Mouse (Mus musculus): ENCODE measurements around the gene Zfp639. TPM values are rescaled to one million over a fixed set of nuclear protein-coding genes. Genes with fewer than 3 reads are reported as not detected.

Gene Zfp639
- polyA plus RNA-seq, 1 experiment: 62.1 TPM

GRCm38 (mm10) chr3:32496711-32497070, 13.4 kb upstream of the Zfp639 start:
- no peak for TF ChIP-seq CTCF (IDR thresholded peaks at IDR 0.05; ENCODE audit: borderline replicate concordance, insufficient read depth, low read length)
- TF ChIP-seq POLR2A (IDR thresholded peaks at IDR 0.05; ENCODE audit: low read depth, low read length): no peak
- Histone ChIP-seq H3K27ac (ENCODE audit: insufficient read depth, low read length) (peak overlapping the region; percentile 78), H3K4me3 (ENCODE audit: insufficient read depth, low read length) (no peak overlapping the region), H3K4me1 (ENCODE audit: control insufficient read depth, insufficient read depth, low read length) (peaks cover 14% of the 10 kb centered on the region)

DNA sequence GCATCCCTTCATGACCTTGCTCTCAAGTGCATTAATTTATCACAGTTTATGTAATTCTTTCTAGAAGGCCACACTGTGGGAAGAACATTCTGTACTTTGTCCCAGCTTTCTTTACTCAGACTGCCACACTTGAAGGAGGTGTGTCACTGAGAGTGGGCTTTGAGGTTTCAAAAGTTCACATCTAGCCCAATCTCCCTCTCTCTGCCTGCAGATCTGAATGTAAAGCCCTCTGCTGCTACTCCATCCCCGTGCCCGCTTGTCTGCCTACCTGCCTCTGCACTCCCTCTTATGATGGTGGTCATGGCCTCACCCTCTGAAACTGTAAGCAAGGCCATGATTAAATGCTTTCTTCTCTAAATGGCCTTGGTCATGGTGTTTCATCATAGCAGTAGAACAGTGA, 9.7 kb upstream of the Zfp639 start:
- Histone ChIP-seq H3K27ac (ENCODE audit: insufficient read depth, low read length) (no peak overlapping the region), H3K4me1 (ENCODE audit: control insufficient read depth, insufficient read depth, low read length) (peaks cover 12% of the 10 kb centered on the region)
- TF ChIP-seq CTCF (IDR thresholded peaks at IDR 0.05; ENCODE audit: borderline replicate concordance, insufficient read depth, low read length) (no peak), POLR2A (IDR thresholded peaks at IDR 0.05; ENCODE audit: low read depth, low read length) (no peak)

DNA sequence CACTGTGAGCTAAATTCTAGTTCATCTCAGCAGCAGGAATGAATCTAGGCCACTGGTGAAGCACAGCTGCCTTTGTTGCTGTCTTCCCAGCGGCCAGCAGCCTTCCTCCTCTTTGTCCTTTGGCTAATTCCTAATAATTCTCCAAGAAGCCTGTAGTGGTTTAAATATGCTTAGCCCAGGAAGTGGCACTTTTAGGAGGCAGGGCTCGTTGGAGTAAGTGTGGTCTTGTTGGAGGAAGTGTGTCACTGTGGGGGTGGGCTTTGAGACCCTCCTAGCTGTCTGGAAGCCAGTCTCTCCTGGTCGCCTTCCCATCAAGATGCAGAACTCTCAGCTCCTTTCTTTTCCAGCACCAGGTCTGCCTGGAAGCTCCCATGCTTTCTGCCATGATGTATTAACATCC, 4.2 kb upstream of the Zfp639 start:
- Histone ChIP-seq H3K4me3 (ENCODE audit: insufficient read depth, low read length) (no peak overlapping the region), H3K4me1 (ENCODE audit: control insufficient read depth, insufficient read depth, low read length) (no peaks in the 10 kb centered on the region; the same call in 1 of the 2 replicates)
- no peak for TF ChIP-seq CTCF (IDR thresholded peaks at IDR 0.05; ENCODE audit: borderline replicate concordance, insufficient read depth, low read length)
- TF ChIP-seq POLR2A (IDR thresholded peaks at IDR 0.05; ENCODE audit: low read depth, low read length): no peak

More for the DNA sequence above, 9.7 kb upstream of the Zfp639 start:
- H3K4me3 ChIP-seq (ENCODE audit: insufficient read depth, low read length): no peak overlapping the region

GRCm38 (mm10) chr3:32506366-32507225, 3.5 kb upstream of the Zfp639 start:
- Histone ChIP-seq H3K27ac (ENCODE audit: insufficient read depth, low read length) (no peak overlapping the region), H3K4me3 (ENCODE audit: insufficient read depth, low read length) (no peak overlapping the region), H3K4me1 (ENCODE audit: control insufficient read depth, insufficient read depth, low read length) (peaks cover 1% of the 10 kb centered on the region; the same call in 1 of the 2 replicates)
- TF ChIP-seq POLR2A (IDR thresholded peaks at IDR 0.05; ENCODE audit: low read depth, low read length) (no peak), CTCF (IDR thresholded peaks at IDR 0.05; ENCODE audit: borderline replicate concordance, insufficient read depth, low read length) (no peak)

More for the DNA sequence above, 4.2 kb upstream of the Zfp639 start:
- no peak overlapping the region for H3K27ac ChIP-seq (ENCODE audit: insufficient read depth, low read length)

DNA sequence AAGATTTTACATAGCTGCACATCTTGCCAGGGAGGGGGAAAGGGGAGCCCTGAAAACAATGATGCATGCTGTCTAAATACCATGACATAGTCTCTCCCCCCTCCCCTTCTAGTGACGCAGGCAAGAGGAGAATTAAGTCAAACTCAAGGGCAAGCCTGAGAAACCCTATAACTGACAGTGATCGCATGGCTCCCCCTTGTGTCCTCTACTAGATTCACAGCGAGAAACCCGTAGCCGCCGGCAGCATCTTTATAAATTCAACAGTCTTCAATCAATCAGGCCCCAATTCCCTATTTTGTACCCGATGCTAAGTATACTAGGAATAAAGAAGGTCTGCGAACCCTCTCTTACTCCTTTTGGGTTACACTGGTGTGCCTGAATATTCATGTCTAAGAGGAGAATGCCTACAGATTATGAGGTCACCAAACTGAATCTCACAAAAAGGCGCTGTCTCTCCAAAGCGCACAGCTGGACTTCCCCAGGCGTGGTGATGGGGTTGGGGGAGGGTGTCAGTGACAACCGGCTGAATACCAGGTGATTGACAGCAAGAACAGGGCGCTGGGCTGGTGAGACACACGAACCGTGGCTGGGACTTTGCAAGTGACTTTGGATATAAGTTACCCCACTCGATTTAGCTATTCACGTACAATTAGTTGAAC, 1.3 kb upstream of the Zfp639 start:
- no peak for TF ChIP-seq POLR2A (IDR thresholded peaks at IDR 0.05; ENCODE audit: low read depth, low read length)
- TF ChIP-seq CTCF (IDR thresholded peaks at IDR 0.05; ENCODE audit: borderline replicate concordance, insufficient read depth, low read length): 0 out of 2 replicates have a peak, but pooled peaks have one; percentile 27
- Histone ChIP-seq H3K4me1 (ENCODE audit: control insufficient read depth, insufficient read depth, low read length) (peaks cover 2% of the 10 kb centered on the region; the same call in 1 of the 2 replicates), H3K4me3 (ENCODE audit: insufficient read depth, low read length) (no peak overlapping the region), H3K27ac (ENCODE audit: insufficient read depth, low read length) (no peak overlapping the region)

DNA sequence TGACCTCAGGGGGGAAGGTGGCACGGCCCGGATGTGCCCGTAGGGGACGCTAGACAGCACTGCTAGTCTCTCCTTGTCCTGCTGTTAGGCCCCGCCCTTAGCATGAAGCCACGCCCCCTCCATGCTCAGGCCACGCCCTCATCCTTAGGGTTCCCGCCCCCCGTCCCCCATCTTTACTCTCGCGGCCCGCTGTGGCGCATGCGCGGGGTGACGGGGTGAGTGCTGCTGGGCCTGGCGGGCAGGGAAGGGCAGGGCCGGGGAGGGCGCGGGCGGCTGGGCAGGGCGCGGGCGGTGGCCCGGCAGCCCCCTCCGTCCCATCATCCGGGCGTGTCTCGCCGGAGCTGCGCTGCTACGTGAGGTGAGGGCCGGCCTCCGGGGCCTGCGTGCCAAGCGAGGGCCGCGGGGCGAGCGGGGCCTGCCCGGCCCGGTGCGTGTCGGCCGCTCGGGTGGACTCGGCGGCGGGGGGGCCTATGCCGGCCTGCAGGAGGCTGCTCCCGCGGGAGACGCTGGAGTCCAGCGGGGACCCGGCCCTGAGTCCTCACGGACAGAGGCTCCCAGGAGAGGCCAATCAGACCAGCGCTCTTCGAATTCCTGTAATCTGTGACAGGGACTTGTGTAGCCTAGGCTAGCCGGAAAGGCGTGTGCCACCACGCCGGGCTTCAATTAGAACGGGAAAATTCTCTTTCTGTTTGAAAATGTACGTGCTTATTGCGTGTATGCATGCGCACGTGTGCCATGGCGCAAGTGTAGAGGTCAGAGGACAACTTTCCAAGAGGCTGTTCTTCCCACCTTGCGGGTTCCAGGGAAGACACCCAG, 524 bp downstream of the Zfp639 start:
- peak overlapping the region; percentile 35 for H3K27ac ChIP-seq (ENCODE audit: insufficient read depth, low read length)
- peaks cover 6% of the 10 kb centered on the region; the same call in 1 of the 2 replicates for H3K4me1 ChIP-seq (ENCODE audit: control insufficient read depth, insufficient read depth, low read length)
- H3K4me3 ChIP-seq (ENCODE audit: insufficient read depth, low read length): peak overlapping the region; percentile 82
- peak; percentile 78; the same call in 1 of the 2 replicates for TF ChIP-seq CTCF (IDR thresholded peaks at IDR 0.05; ENCODE audit: borderline replicate concordance, insufficient read depth, low read length)
- peak; percentile 71 for TF ChIP-seq POLR2A (IDR thresholded peaks at IDR 0.05; ENCODE audit: low read depth, low read length)

DNA sequence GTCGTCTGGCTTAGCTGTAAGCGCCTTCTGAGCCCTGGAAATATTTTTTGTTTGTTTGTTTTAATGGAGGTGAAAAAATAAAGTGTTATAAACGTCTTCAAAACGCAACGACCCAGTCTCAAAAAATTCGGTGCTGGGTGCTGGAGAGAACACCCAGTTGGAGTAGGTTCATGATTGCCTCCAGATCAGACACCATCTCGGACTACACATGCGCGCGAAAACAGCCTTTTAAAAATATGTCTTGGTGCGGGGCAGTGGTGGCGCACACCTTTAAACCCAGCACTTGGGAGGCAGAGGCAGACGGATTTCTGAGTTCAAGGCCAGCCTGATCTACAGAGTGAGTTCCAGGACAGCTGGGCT, 1.1 kb downstream of the Zfp639 start:
- Histone ChIP-seq H3K4me1 (ENCODE audit: control insufficient read depth, insufficient read depth, low read length) (peaks cover 6% of the 10 kb centered on the region; the same call in 1 of the 2 replicates), H3K4me3 (ENCODE audit: insufficient read depth, low read length) (peak overlapping the region; percentile 82), H3K27ac (ENCODE audit: insufficient read depth, low read length) (peak overlapping the region; percentile 34)
- TF ChIP-seq CTCF (IDR thresholded peaks at IDR 0.05; ENCODE audit: borderline replicate concordance, insufficient read depth, low read length): no peak
- no peak for TF ChIP-seq POLR2A (IDR thresholded peaks at IDR 0.05; ENCODE audit: low read depth, low read length)

GRCm38 (mm10) chr3:32512686-32513284, 2.7 kb downstream of the Zfp639 start:
- H3K27ac ChIP-seq (ENCODE audit: insufficient read depth, low read length): no peak overlapping the region
- H3K4me1 ChIP-seq (ENCODE audit: control insufficient read depth, insufficient read depth, low read length): peaks cover 6% of the 10 kb centered on the region; the same call in 1 of the 2 replicates
- no peak for TF ChIP-seq POLR2A (IDR thresholded peaks at IDR 0.05; ENCODE audit: low read depth, low read length)
- no peak for TF ChIP-seq CTCF (IDR thresholded peaks at IDR 0.05; ENCODE audit: borderline replicate concordance, insufficient read depth, low read length)
- no peak overlapping the region for H3K4me3 ChIP-seq (ENCODE audit: insufficient read depth, low read length)

GRCm38 (mm10) chr3:32513528-32513927, 3.5 kb downstream of the Zfp639 start:
- no peak overlapping the region for H3K27ac ChIP-seq (ENCODE audit: insufficient read depth, low read length)
- TF ChIP-seq POLR2A (IDR thresholded peaks at IDR 0.05; ENCODE audit: low read depth, low read length) (no peak), CTCF (IDR thresholded peaks at IDR 0.05; ENCODE audit: borderline replicate concordance, insufficient read depth, low read length) (no peak)
- no peak overlapping the region for H3K4me3 ChIP-seq (ENCODE audit: insufficient read depth, low read length)
- peaks cover 6% of the 10 kb centered on the region; the same call in 1 of the 2 replicates for H3K4me1 ChIP-seq (ENCODE audit: control insufficient read depth, insufficient read depth, low read length)

All from embryonic fibroblast, embryonic 13.5 days (primary cell).